Mouse (Mus musculus) neural tube, embryonic 11.5 days (tissue): ENCODE measurements at regions not wholly inside any gene's neighbourhood (a gene's known extent, or its start where the extent isn't known, plus 50 kb on each side); places are given as distances from the start of the nearest gene placed in this dataset.
"Not testable (repeated sequence)": the region's sequence is repeated elsewhere in the genome, so short reads cannot be mapped to it uniquely, and the experiment has no call there.

Experiments used
- ATAC-seq: fragments of 200-750 bp; cut with Nextera tagmentation; 2 replicates; pipeline ENCODE4 v1.8.0; 2017; ENCODE audit warnings: moderate number of reproducible peaks, mild to moderate bottlenecking, moderate TSS enrichment, moderate library complexity; ENCODE audit not compliant: insufficient read depth, low FRiP score, low TSS enrichment
- DNase-seq: peaks from one replicate; pipeline ENCODE4 v3.0.0-alpha.2; 2015; ENCODE audit warnings: low spot score
- H3K27ac ChIP-seq: fragments of 300-500 bp; sonication (generic); 2 replicates; pipeline ENCODE4 v1.5.1; 2014; ENCODE audit warnings: low read depth, mild to moderate bottlenecking, low read length
- H3K27me3 ChIP-seq: fragments of 300-500 bp; sonication (generic); 2 replicates; pipeline ENCODE4 v1.6.1; 2014; ENCODE audit warnings: mild to moderate bottlenecking, low read length, mixed read lengths; ENCODE audit not compliant: control insufficient read depth, insufficient read depth
- H3K36me3 ChIP-seq: fragments of 300-500 bp; sonication (generic); 2 replicates; pipeline ENCODE4 v1.6.1; 2014; ENCODE audit warnings: mild to moderate bottlenecking, low read length, moderate library complexity, mixed read lengths; ENCODE audit not compliant: control insufficient read depth, insufficient read depth
- H3K4me1 ChIP-seq: fragments of 300-500 bp; sonication (generic); 2 replicates; pipeline ENCODE4 v1.6.1; 2014; ENCODE audit warnings: low read length, mixed read lengths; ENCODE audit not compliant: control insufficient read depth, insufficient read depth
- H3K4me2 ChIP-seq: fragments of 300-500 bp; sonication (generic); 2 replicates; pipeline ENCODE4 v1.6.1; 2014; ENCODE audit warnings: low read depth, mild to moderate bottlenecking, moderate library complexity
- H3K4me3 ChIP-seq: fragments of 300-500 bp; sonication (generic); 2 replicates; pipeline ENCODE4 v1.5.1; 2014; ENCODE audit warnings: low read depth, low read length
- H3K9ac ChIP-seq: fragments of 300-500 bp; sonication (generic); 2 replicates; pipeline ENCODE4 v1.6.1; 2014; ENCODE audit warnings: mild to moderate bottlenecking, low read length
- H3K9me3 ChIP-seq: fragments of 300-500 bp; sonication (generic); 2 replicates; pipeline ENCODE4 v1.6.1; 2016; ENCODE audit warnings: low read length; ENCODE audit not compliant: control insufficient read depth
- WGBS: fragments of 180-500 bp; shearing (Covaris S2); extraction: QIAGEN DNeasy Blood & Tissue Kit; methylation state at CpG from one replicate; pipeline ENCODE4 v1.1.7; 2014; 5-methylcytosine and 5-hydroxymethylcytosine counted together

- not testable (repeated sequence) for H3K4me2 ChIP-seq, H3K27me3 ChIP-seq, H3K36me3 ChIP-seq, H3K9ac ChIP-seq, H3K4me3 ChIP-seq, H3K27ac ChIP-seq, H3K9me3 ChIP-seq, ATAC-seq, H3K4me1 ChIP-seq, DNase-seq
- WGBS: 85% methylated on average over 5 of the region's 5 CpGs
Observed at GRCm38 (mm10) chr1:112486046-112486445, 621.3 kb upstream of the Dsel start.

DNA sequence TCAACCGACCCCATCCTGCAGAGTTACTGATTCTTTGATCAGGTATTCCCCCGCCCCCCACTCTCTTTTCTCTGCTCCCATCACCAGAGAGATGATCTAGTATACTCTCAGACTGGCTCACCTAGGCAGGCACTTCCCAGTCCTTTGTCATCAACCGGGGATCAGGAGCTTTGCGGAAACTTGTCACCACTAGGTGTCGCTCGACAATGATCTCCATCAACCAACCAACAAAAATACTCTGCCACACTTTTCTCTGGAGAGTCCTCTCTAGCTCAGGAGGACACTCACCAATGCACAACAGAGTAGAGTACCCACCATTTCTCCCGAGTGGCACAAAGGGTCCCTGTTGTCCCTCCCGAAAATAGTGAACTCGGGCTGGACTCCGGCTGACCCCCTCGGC lies 591.3 kb upstream of the Dsel start:
- H3K27ac ChIP-seq: no peak overlapping the region
- no peaks in the 10 kb centered on the region for H3K9me3 ChIP-seq
- peak; percentile 24 for ATAC-seq
- WGBS: 38% methylated on average over 11 of the region's 11 CpGs
- no peaks in the 10 kb centered on the region for H3K4me1 ChIP-seq
- no peak overlapping the region for H3K9ac ChIP-seq
- DNase-seq: peak; percentile 65
- H3K4me3 ChIP-seq: no peak overlapping the region
- H3K4me2 ChIP-seq: no peak overlapping the region
- H3K36me3 ChIP-seq: no peaks in the 10 kb centered on the region
- no peaks in the 10 kb centered on the region for H3K27me3 ChIP-seq

DNA sequence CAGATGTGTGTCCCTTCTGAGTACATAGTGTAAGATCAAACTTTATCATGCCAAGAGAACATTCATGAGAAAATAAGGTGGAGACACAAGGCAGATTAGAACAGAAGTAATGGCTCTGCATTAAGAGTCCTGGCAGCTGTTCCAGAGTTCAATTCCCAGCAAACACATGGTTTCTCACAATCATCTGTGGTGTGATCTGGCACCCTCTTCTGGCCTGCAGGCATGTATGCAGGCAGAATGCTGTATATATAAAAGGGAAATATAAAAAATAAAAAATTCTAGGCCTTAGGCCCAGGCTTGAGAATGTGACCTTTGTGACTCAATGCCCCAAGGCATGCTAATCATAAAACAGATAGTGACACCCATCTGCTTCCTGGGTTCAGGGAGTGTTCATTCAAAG lies 587.7 kb upstream of the Dsel start:
- no peak for DNase-seq
- ATAC-seq: no peak
- Histone ChIP-seq H3K9me3 (no peaks in the 10 kb centered on the region), H3K4me1 (no peaks in the 10 kb centered on the region), H3K4me3 (no peak overlapping the region), H3K9ac (no peak overlapping the region), H3K27me3 (no peaks in the 10 kb centered on the region), H3K36me3 (no peaks in the 10 kb centered on the region), H3K4me2 (no peak overlapping the region), H3K27ac (no peak overlapping the region)

DNA sequence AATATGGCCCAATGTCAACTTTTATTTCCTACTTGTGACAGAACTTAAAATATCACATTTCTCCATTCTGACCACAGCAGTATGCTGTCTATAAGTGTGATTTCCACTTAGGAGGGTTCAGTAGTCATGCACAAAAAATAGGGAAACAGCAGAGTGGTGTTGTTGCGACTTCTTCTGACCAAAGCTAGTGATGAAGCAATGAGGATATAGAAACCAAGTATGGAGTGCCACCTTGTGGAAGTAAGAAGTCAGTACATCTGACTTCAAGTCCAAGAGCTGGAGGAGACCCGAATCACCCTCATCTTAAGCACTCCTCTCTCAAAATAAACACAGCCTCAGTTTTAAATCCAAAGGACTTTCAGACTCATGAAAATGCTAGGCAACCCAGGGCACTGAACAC lies 586.9 kb upstream of the Dsel start:
- WGBS: 21% methylated on average over 2 of the region's 2 CpGs
- no peak overlapping the region for H3K4me3 ChIP-seq
- ATAC-seq: peak; percentile 62
- no peaks in the 10 kb centered on the region for H3K9me3 ChIP-seq
- no peaks in the 10 kb centered on the region for H3K36me3 ChIP-seq
- no peaks in the 10 kb centered on the region for H3K27me3 ChIP-seq
- H3K4me2 ChIP-seq: no peak overlapping the region
- H3K4me1 ChIP-seq: no peaks in the 10 kb centered on the region
- DNase-seq: no peak
- H3K9ac ChIP-seq: no peak overlapping the region
- no peak overlapping the region for H3K27ac ChIP-seq

GRCm38 (mm10) chr1:112439109-112439508 lies 574.4 kb upstream of the Dsel start:
- Histone ChIP-seq H3K9me3 (no peaks in the 10 kb centered on the region), H3K4me3 (no peak overlapping the region), H3K4me2 (no peak overlapping the region), H3K27me3 (no peaks in the 10 kb centered on the region), H3K4me1 (no peaks in the 10 kb centered on the region), H3K36me3 (no peaks in the 10 kb centered on the region), H3K9ac (no peak overlapping the region), H3K27ac (no peak overlapping the region)
- DNase-seq (no peak), ATAC-seq (no peak)
- 81% methylated on average over 2 of the region's 2 CpGs for WGBS

- Histone ChIP-seq H3K9me3 (no peaks in the 10 kb centered on the region), H3K4me1 (no peaks in the 10 kb centered on the region), H3K4me3 (peak overlapping the region; percentile 39), H3K36me3 (no peaks in the 10 kb centered on the region), H3K27ac (no peak overlapping the region), H3K27me3 (no peaks in the 10 kb centered on the region), H3K9ac (peak overlapping the region; percentile 16; the same call in 1 of the 2 replicates), H3K4me2 (peak overlapping the region; percentile 70)
- 3% methylated on average over 37 of the region's 37 CpGs for WGBS
- DNase-seq (peak; percentile 74), ATAC-seq (peak; percentile 94)
Observed at GRCm38 (mm10) chr1:112416350-112417083, 551.8 kb upstream of the Dsel start.

DNA sequence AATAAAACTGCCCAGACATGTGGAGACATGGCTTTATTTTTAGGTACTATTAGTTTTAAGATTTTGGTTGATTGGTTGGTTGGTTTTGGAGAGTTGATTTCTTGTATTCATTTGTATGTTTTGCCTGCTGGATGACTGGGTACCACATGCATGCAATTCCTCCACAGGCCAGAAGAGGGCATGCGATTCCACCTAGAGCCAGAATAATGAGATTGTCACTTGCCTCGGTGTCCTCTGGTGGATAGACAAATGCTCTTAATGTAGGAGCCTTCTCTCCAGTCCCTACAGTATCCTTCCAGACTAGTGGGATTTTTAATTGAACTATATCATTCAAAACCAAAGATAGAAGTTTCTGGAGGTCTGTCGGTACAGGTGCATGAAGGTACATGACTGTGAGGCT lies 524.1 kb upstream of the Dsel start:
- no peaks in the 10 kb centered on the region for H3K9me3 ChIP-seq
- peak; percentile 63; the same call in 1 of the 2 replicates for ATAC-seq
- WGBS: 43% methylated on average over 3 of the region's 3 CpGs
- H3K4me2 ChIP-seq: no peak overlapping the region
- H3K4me1 ChIP-seq: no peaks in the 10 kb centered on the region
- H3K27ac ChIP-seq: no peak overlapping the region
- no peak overlapping the region for H3K9ac ChIP-seq
- H3K4me3 ChIP-seq: no peak overlapping the region
- DNase-seq: peak; percentile 39
- no peaks in the 10 kb centered on the region for H3K27me3 ChIP-seq
- H3K36me3 ChIP-seq: no peaks in the 10 kb centered on the region

- no peaks in the 10 kb centered on the region for H3K27me3 ChIP-seq
- no peak overlapping the region for H3K4me3 ChIP-seq
- no peaks in the 10 kb centered on the region for H3K4me1 ChIP-seq
- H3K9ac ChIP-seq: no peak overlapping the region
- H3K4me2 ChIP-seq: no peak overlapping the region
- no peaks in the 10 kb centered on the region for H3K9me3 ChIP-seq
- DNase-seq (no peak), ATAC-seq (no peak)
- no peak overlapping the region for H3K27ac ChIP-seq
- 79% methylated on average over 1 of the region's 1 CpGs for WGBS
- no peaks in the 10 kb centered on the region for H3K36me3 ChIP-seq
Observed at GRCm38 (mm10) chr1:112384015-112384414, 519.3 kb upstream of the Dsel start.

DNA sequence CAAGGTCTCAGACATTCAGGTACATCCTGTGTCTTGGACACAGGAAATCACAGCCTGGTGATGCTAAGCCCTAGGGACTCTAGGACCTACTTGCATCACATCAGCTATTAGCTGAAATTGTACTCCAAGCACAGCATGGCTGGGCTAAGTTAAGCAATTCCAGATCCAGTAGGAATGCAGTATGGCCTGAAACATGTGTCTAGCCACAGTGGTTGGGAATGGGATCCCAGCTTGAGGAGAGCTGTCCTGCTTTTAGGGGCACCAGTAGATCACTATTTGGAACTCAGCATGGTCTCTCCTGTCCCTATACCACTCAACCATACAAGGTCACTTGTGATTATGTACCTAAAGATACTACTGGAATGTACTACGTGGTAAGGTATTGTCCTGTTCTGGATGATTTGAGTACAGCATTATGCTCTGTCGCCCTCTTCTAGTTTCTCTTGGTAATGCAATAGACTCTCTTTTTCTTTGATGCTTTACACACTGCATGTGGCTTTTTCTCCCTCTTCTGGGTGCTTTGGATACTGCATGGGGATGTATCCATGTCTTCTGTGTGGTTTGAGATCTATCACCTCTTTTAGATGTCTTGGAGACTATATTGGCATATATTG lies 515.0 kb upstream of the Dsel start:
- Histone ChIP-seq H3K4me3 (no peak overlapping the region), H3K9me3 (no peaks in the 10 kb centered on the region), H3K4me1 (no peaks in the 10 kb centered on the region), H3K4me2 (no peak overlapping the region), H3K9ac (no peak overlapping the region), H3K36me3 (no peaks in the 10 kb centered on the region), H3K27ac (no peak overlapping the region), H3K27me3 (no peaks in the 10 kb centered on the region)
- DNase-seq: peak; percentile 20
- WGBS: 19% methylated on average over 2 of the region's 2 CpGs
- peak; percentile 56 for ATAC-seq
